Comparison of ENCODE assay signal across 20 mouse cellular contexts in the genomic region with DNA sequence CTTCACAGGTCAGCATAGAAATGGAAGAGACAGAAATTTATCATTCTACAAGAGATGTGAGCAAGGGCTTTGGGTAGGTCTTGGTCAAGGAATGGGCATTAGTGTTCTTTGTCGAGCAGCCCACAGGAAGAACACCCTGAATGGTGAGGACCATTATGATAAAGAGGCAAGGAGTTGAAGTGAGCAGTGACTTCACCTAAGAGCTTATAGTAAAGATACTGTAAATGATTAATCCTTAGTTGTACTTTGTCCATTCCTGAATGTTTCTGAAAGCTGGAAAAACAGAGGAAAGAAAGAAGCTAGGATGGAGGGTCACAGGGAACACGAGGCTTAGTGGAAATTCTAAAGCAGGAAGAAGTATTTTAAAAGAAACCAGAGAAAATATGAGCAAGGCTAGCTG.
"Had no signal": no experiment of that assay in that cellular context is flagged by ENCODE, and none has a peak within 500 bp of the region (broad histone marks: within the 10 kb centered on the region; RNA-seq: fewer than 3 reads in every experiment).

No protein-coding gene starts in this region.

- H3K27me3 ChIP-seq: lung, embryonic 15.5 days; midbrain, embryonic 12.5 days; neural tube, embryonic 13.5 days; neural tube, embryonic 15.5 days had no signal

- ATAC-seq: liver, postnatal 0 days; lung, postnatal 0 days; midbrain, embryonic 16.5 days had no signal

- H3K27ac ChIP-seq: lung, embryonic 15.5 days; midbrain, embryonic 10.5 days; midbrain, embryonic 12.5 days; neural tube, embryonic 13.5 days; neural tube, embryonic 15.5 days had no signal

- DNase-seq: liver, postnatal 0 days; lung, adult 2 months; lung, postnatal 4 days; midbrain, embryonic 14.5 days; retina, postnatal 1 day; right cerebral cortex, adult 18-20 months; right cerebral cortex, postnatal 25 days; right cerebral cortex, postnatal 4 days; spleen, adult 18-20 months; thymus, adult 18-20 months; thymus, postnatal 14 days; thymus, postnatal 36 days had no signal

- H3K9ac ChIP-seq: liver, postnatal 0 days; lung, embryonic 15.5 days; midbrain, embryonic 12.5 days; neural tube, embryonic 13.5 days; neural tube, embryonic 15.5 days had no signal

- H3K4me2 ChIP-seq: lung, embryonic 15.5 days; midbrain, embryonic 12.5 days; neural tube, embryonic 13.5 days; neural tube, embryonic 15.5 days had no signal

- H3K4me1 ChIP-seq: lung, embryonic 15.5 days; midbrain, embryonic 10.5 days; midbrain, embryonic 12.5 days; neural tube, embryonic 13.5 days; neural tube, embryonic 15.5 days had no signal

- H3K36me3 ChIP-seq: lung, embryonic 15.5 days; midbrain, embryonic 10.5 days; midbrain, embryonic 12.5 days; neural tube, embryonic 13.5 days; neural tube, embryonic 15.5 days had no signal

- H3K4me3 ChIP-seq: lung, embryonic 15.5 days; midbrain, embryonic 10.5 days; midbrain, embryonic 12.5 days; myocyte; neural tube, embryonic 13.5 days; neural tube, embryonic 15.5 days had no signal

- H3K9me3 ChIP-seq: lung, embryonic 15.5 days; midbrain, embryonic 10.5 days; midbrain, embryonic 12.5 days; neural tube, embryonic 13.5 days; neural tube, embryonic 15.5 days had no signal
